Mouse (Mus musculus) heart, embryonic 11.5 days (tissue): Measurements from ENCODE around the gene Acot4. TPM values are rescaled to one million over a fixed set of nuclear protein-coding genes. Genes with fewer than 3 reads are reported as not detected.

Experiments used
- ATAC-seq: fragments of 200-750 bp; cut with Nextera tagmentation; replicated peaks from 2 replicates; pipeline ENCODE4 v1.8.0; 2017; ENCODE audit warnings: moderate library complexity; ENCODE audit not compliant: insufficient number of reproducible peaks, low FRiP score, low TSS enrichment
- H3K27ac ChIP-seq: fragments of 300-500 bp; sonication (generic); 2 replicates; pipeline ENCODE4 v1.5.1; 2014; ENCODE audit warnings: mild to moderate bottlenecking, low read depth, low read length
- H3K27me3 ChIP-seq: fragments of 300-500 bp; sonication (generic); 2 replicates; pipeline ENCODE4 v1.6.1; 2014; ENCODE audit warnings: mild to moderate bottlenecking, low read length, mixed read lengths; ENCODE audit not compliant: control insufficient read depth, insufficient read depth
- H3K36me3 ChIP-seq: fragments of 300-500 bp; sonication (generic); 2 replicates; pipeline ENCODE4 v1.6.1; 2014; ENCODE audit warnings: mild to moderate bottlenecking, low read length, moderate library complexity, mixed read lengths; ENCODE audit not compliant: control insufficient read depth, insufficient read depth
- H3K4me1 ChIP-seq: fragments of 300-500 bp; sonication (generic); 2 replicates; pipeline ENCODE4 v1.6.1; 2014; ENCODE audit warnings: low read length; ENCODE audit not compliant: control insufficient read depth, insufficient read depth
- H3K4me2 ChIP-seq: fragments of 300-500 bp; sonication (generic); 2 replicates; pipeline ENCODE4 v1.6.1; 2014; ENCODE audit warnings: mild to moderate bottlenecking, moderate library complexity
- H3K4me3 ChIP-seq: fragments of 300-500 bp; sonication (generic); 2 replicates; pipeline ENCODE4 v1.5.1; 2014; ENCODE audit warnings: low read depth, low read length
- H3K9ac ChIP-seq: fragments of 300-500 bp; sonication (generic); 2 replicates; pipeline ENCODE4 v1.6.1; 2014; ENCODE audit warnings: mild to moderate bottlenecking, low read depth, low read length, moderate library complexity
- H3K9me3 ChIP-seq: fragments of 300-500 bp; sonication (generic); replicated peaks from 2 replicates; pipeline ENCODE4 v1.6.1; 2016; ENCODE audit warnings: low read length; ENCODE audit not compliant: control insufficient read depth
- WGBS: fragments of 180-500 bp; shearing (Covaris S2); extraction: QIAGEN DNeasy Blood & Tissue Kit; methylation state at CpG from one replicate; pipeline ENCODE4 v1.1.7; 2014; ENCODE audit not compliant: insufficient replicate concordance; 5-methylcytosine and 5-hydroxymethylcytosine counted together
- polyA plus RNA-seq: library from polyadenylated mRNA; unstranded; fragments of >200 nt; fragmentation: Nextera tagmentation; extraction: Ambion mirVana; gene quantifications from 2 replicates; pipeline ENCODE4 v1.2.1, GENCODE M21; 2014

The Acot4 gene
- polyA plus RNA-seq, 1 experiment from 2014 or later = 0.43 TPM

DNA sequence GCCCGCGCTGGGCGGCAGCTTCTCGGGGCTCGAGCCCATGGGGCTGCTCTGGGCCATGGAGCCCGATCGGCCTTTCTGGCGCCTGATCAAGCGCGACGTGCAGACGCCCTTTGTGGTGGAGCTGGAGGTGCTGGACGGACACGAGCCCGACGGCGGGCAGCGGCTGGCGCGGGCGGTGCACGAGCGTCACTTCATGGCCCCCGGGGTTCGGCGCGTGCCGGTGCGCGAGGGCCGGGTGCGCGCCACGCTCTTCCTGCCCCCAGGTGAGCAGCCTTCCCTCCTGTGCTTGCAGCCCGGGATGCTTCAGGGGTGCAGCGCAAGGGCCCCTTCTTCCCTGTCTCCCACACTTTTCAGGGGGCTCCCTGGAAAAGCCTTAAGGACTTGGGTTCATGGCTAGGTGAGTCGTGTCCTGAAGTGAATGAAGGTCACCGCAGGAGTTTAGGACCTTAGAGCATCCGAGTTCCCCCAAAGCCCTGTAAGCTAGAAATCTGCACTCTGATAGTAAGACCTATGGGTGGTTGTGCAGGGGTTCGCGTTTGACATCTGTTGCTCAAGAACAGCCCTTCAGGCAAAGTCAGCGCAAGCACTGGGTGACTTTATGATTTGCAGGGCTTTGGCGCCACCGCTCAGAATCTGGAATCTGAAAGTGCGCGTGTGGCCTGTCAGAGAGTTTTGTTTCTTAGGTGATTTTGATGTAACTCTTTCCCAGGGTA is 15.7 kb downstream of the Acot4 start:
- ATAC-seq = no peak
- Histone ChIP-seq H3K4me2 (peak overlapping the region; percentile 91), H3K9ac (peak overlapping the region; percentile 49; the same call in 1 of the 2 replicates), H3K27ac (no peak overlapping the region), H3K4me3 (peak overlapping the region; percentile 46), H3K27me3 (peaks cover 19% of the 10 kb centered on the region), H3K9me3 (no peaks in the 10 kb centered on the region), H3K36me3 (no peaks in the 10 kb centered on the region), H3K4me1 (peaks cover 5% of the 10 kb centered on the region)
- 3% methylated on average over 39 of the region's 46 CpGs for WGBS

DNA sequence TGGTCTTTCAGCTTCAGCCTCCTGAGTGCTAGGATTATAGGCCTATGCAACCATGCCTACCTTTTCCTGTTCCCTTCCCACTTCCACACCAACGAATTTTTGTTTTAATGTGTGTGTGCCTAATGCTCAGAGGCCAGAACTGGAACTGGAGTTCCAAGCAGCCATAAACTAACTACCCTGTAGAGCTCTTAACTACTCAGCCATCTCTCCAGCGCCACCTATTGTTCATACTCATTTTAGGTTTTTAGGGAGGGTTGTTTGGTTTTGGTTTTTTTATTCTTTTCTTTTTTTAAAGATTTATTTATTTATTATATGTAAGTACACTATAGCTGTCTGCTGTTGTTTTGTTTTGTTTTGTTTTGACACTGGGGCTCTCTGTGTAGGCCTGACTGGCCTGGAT is 22.8 kb downstream of the Acot4 start:
- Histone ChIP-seq H3K4me1 (no peaks in the 10 kb centered on the region), H3K4me2 (no peak overlapping the region), H3K27ac (no peak overlapping the region), H3K36me3 (no peaks in the 10 kb centered on the region), H3K9ac (no peak overlapping the region), H3K4me3 (no peak overlapping the region), H3K9me3 (no peaks in the 10 kb centered on the region), H3K27me3 (no peaks in the 10 kb centered on the region)
- ATAC-seq = no peak
- 24% methylated on average over 2 of the region's 2 CpGs for WGBS

- WGBS = 89% methylated on average over 20 of the region's 20 CpGs
- Histone ChIP-seq H3K36me3 (no peaks in the 10 kb centered on the region), H3K4me3 (no peak overlapping the region), H3K4me1 (no peaks in the 10 kb centered on the region), H3K27ac (no peak overlapping the region), H3K4me2 (no peak overlapping the region), H3K9ac (no peak overlapping the region), H3K9me3 (no peaks in the 10 kb centered on the region), H3K27me3 (peaks cover 2% of the 10 kb centered on the region; the same call in 1 of the 2 replicates)
- no peak for ATAC-seq
Observed at GRCm38 (mm10) chr12:84062336-84062735, 24.2 kb downstream of the Acot4 start.

DNA sequence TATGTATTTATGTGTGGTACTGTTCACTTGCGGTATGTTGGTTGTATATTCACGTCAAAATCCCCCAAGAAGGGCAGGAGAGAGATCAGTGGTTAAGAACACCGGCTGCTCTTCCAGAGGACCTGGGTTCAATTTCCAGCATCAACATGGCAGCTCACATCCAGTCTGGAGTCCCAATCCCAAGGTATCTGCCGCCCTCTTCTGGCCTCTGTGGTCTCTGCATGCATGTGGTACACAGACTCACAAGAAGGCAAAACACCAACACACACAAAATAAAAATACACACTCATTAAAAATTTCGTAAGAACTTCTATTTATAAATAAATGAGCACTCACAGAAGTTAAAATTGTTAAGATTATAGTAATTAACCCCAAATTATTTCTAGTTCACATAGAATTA is 25.0 kb downstream of the Acot4 start:
- WGBS = 66% methylated on average over 5 of the region's 5 CpGs
- Histone ChIP-seq H3K4me2 (no peak overlapping the region), H3K36me3 (no peaks in the 10 kb centered on the region), H3K9ac (no peak overlapping the region), H3K4me1 (no peaks in the 10 kb centered on the region), H3K9me3 (no peaks in the 10 kb centered on the region), H3K4me3 (no peak overlapping the region), H3K27me3 (peaks cover 10% of the 10 kb centered on the region), H3K27ac (no peak overlapping the region)
- ATAC-seq = no peak

DNA sequence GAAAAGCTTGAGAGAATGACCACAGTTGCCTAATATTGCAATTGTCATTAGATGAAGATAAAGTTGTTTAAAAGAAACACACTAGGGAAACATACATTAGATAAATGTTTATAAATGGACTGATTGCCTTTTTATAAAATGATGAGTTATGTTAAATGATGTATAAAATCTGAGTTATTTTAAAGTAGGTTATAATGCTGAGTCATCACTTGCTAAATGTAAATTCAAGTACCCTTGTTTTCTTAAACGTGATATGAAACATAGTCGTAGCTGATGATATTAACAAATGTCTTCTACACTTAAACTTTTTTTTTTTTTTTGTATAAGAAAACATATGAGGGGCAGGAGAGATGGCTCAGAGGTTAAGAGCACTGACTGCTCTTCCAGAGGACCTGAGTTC is 25.7 kb downstream of the Acot4 start:
- ATAC-seq = no peak
- Histone ChIP-seq H3K36me3 (no peaks in the 10 kb centered on the region), H3K27me3 (peaks cover 16% of the 10 kb centered on the region), H3K27ac (no peak overlapping the region), H3K4me2 (no peak overlapping the region), H3K9ac (no peak overlapping the region), H3K9me3 (no peaks in the 10 kb centered on the region), H3K4me1 (no peaks in the 10 kb centered on the region), H3K4me3 (no peak overlapping the region)
- 75% methylated on average over 2 of the region's 2 CpGs for WGBS

DNA sequence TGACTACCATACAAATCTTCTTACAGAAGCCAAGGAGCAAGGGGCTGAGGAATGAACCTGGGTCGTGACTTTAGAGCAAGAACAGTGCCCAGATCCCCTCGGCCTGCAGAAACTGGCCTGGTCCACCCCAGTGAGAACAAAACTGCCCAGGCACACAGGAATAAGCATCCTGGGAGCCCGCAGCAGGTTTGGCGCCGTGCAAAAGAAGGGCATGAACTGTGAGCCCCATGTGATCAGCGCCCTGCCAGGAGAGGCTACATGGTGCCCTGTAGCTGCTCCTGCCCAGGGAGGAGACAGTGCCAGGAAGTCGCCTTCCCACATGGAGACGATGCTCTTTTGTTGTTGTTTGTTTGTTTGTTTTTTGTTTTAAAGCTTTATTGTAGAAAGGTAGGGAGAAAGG is 26.4 kb downstream of the Acot4 start:
- no peak overlapping the region for H3K9ac ChIP-seq
- H3K4me1 ChIP-seq = no peaks in the 10 kb centered on the region
- peaks cover 21% of the 10 kb centered on the region for H3K27me3 ChIP-seq
- no peak overlapping the region for H3K4me2 ChIP-seq
- WGBS = 68% methylated on average over 8 of the region's 8 CpGs
- no peaks in the 10 kb centered on the region for H3K9me3 ChIP-seq
- H3K36me3 ChIP-seq = no peaks in the 10 kb centered on the region
- ATAC-seq = no peak
- no peak overlapping the region for H3K27ac ChIP-seq
- no peak overlapping the region for H3K4me3 ChIP-seq

DNA sequence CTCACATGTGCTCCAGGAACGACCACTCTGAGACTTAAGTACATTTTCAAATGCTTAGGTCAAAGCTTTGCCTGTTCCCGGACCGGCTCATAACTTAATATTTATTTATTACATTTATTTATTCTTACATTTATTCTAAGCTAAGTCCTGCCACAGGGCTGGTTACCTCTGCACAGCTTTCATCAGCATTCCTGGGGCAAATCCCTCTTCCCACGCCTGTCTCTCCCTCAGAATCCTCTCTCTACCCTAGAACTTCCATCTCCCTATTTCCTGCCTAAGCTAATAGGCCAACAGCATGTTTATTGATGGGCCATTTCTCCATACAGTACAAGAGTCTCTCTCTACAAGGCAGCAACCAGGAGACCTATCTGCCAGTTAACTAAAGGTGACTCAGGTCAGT is 29.6 kb downstream of the Acot4 start:
- no peaks in the 10 kb centered on the region for H3K9me3 ChIP-seq
- H3K4me3 ChIP-seq = no peak overlapping the region
- no peak overlapping the region for H3K4me2 ChIP-seq
- WGBS = 73% methylated on average over 4 of the region's 4 CpGs
- H3K36me3 ChIP-seq = no peaks in the 10 kb centered on the region
- no peak overlapping the region for H3K27ac ChIP-seq
- peaks cover 27% of the 10 kb centered on the region for H3K27me3 ChIP-seq
- no peaks in the 10 kb centered on the region for H3K4me1 ChIP-seq
- no peak overlapping the region for H3K9ac ChIP-seq
- no peak for ATAC-seq

GRCm38 (mm10) chr12:84068296-84068695 is 30.1 kb downstream of the Acot4 start:
- no peaks in the 10 kb centered on the region for H3K9me3 ChIP-seq
- no peak overlapping the region for H3K9ac ChIP-seq
- 64% methylated on average over 8 of the region's 8 CpGs for WGBS
- no peak overlapping the region for H3K4me3 ChIP-seq
- H3K36me3 ChIP-seq = no peaks in the 10 kb centered on the region
- H3K4me1 ChIP-seq = no peaks in the 10 kb centered on the region
- peaks cover 30% of the 10 kb centered on the region for H3K27me3 ChIP-seq
- no peak for ATAC-seq
- H3K27ac ChIP-seq = no peak overlapping the region
- H3K4me2 ChIP-seq = no peak overlapping the region

DNA sequence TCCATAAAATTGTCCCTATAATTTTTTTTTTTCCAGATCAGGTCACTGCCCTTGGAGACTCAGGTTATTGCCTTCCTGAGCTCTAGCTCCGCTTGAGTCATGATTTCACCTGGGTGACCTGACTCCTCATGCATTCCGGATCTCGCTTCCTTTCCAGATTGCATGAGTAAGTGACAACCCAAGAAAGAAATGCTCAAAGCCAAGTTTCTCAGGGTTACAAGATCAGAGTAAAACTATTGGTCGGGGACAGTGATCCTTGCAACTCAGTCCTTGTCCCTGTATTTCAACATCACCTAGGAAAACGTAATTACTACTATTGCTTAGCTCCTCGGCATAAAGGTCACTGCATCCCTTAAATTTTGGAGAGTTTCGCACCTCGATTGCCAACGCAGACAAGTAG is 30.8 kb downstream of the Acot4 start, which contains the start of gene Acot5:
Acot5 (plus strand) TSS at position 340 of the 400 bp plus-strand sequence.
- Histone ChIP-seq H3K27ac (no peak within 1 kb of the TSS), H3K4me1 (no peaks in the 10 kb centered on the region), H3K4me2 (peak within 1 kb of the TSS; percentile 73), H3K36me3 (no peaks in the 10 kb centered on the region), H3K9ac (peak within 1 kb of the TSS; percentile 16; the same call in 1 of the 2 replicates), H3K4me3 (peak within 1 kb of the TSS; percentile 43), H3K27me3 (peaks cover 30% of the 10 kb centered on the region), H3K9me3 (no peaks in the 10 kb centered on the region)
- WGBS = 45% methylated on average over 9 of the region's 9 CpGs
- ATAC-seq = no peak
